Mouse (Mus musculus): ENCODE results near the gene Skiv2l. TPM values are rescaled to one million over a fixed set of nuclear protein-coding genes. Genes with fewer than 3 reads are reported as not detected.
"Not testable (repeated sequence)": the region's sequence is repeated elsewhere in the genome, so short reads cannot be mapped to it uniquely, and the experiment has no call there.

Gene Skiv2l
- polyA plus RNA-seq, 1 experiment from 2014 or later, result 55.0 TPM

- not testable (repeated sequence) for ATAC-seq (ENCODE audit: insufficient number of reproducible peaks, low FRiP score, low TSS enrichment, low read depth); H3K9me3 ChIP-seq (replicated peaks); H3K27ac ChIP-seq (replicated peaks); H3K4me2 ChIP-seq (replicated peaks); H3K4me3 ChIP-seq (replicated peaks); H3K27me3 ChIP-seq; H3K9ac ChIP-seq; H3K36me3 ChIP-seq; H3K4me1 ChIP-seq
- WGBS, result 83% methylated on average over 10 of the region's 10 CpGs
Measured at GRCm38 (mm10) chr17:34797211-34797995, 52.6 kb downstream of the Skiv2l start.

- no peaks in the 10 kb centered on the region for H3K9me3 ChIP-seq (replicated peaks)
- H3K4me3 ChIP-seq (replicated peaks), result no peak overlapping the region
- 75% methylated on average over 8 of the region's 8 CpGs for WGBS
- H3K4me1 ChIP-seq, result no peaks in the 10 kb centered on the region
- no peak overlapping the region for H3K27ac ChIP-seq (replicated peaks)
- H3K9ac ChIP-seq, result no peak overlapping the region
- no peaks in the 10 kb centered on the region for H3K27me3 ChIP-seq
- H3K36me3 ChIP-seq, result no peaks in the 10 kb centered on the region
- no peak overlapping the region for H3K4me2 ChIP-seq (replicated peaks)
- ATAC-seq (ENCODE audit: insufficient number of reproducible peaks, low FRiP score, low TSS enrichment, low read depth), result no peak
Measured at GRCm38 (mm10) chr17:34796311-34797140, 53.5 kb downstream of the Skiv2l start.

- no peak overlapping the region for H3K27ac ChIP-seq (replicated peaks)
- H3K4me1 ChIP-seq, result no peaks in the 10 kb centered on the region
- no peak for ATAC-seq (ENCODE audit: insufficient number of reproducible peaks, low FRiP score, low TSS enrichment, low read depth)
- H3K9me3 ChIP-seq (replicated peaks), result no peaks in the 10 kb centered on the region
- no peaks in the 10 kb centered on the region for H3K36me3 ChIP-seq
- H3K9ac ChIP-seq, result no peak overlapping the region
- no peaks in the 10 kb centered on the region for H3K27me3 ChIP-seq
- H3K4me2 ChIP-seq (replicated peaks), result no peak overlapping the region
- 59% methylated on average over 9 of the region's 9 CpGs for WGBS
- H3K4me3 ChIP-seq (replicated peaks), result no peak overlapping the region
Measured at GRCm38 (mm10) chr17:34795633-34796032, 54.4 kb downstream of the Skiv2l start.

GRCm38 (mm10) chr17:34795016-34795415, 55.0 kb downstream of the Skiv2l start:
- Histone ChIP-seq H3K36me3 (no peaks in the 10 kb centered on the region), H3K4me1 (no peaks in the 10 kb centered on the region), H3K27ac (replicated peaks) (no peak overlapping the region), H3K9ac (no peak overlapping the region), H3K4me2 (replicated peaks) (no peak overlapping the region), H3K9me3 (replicated peaks) (no peaks in the 10 kb centered on the region), H3K27me3 (no peaks in the 10 kb centered on the region), H3K4me3 (replicated peaks) (no peak overlapping the region)
- ATAC-seq (ENCODE audit: insufficient number of reproducible peaks, low FRiP score, low TSS enrichment, low read depth), result no peak
- WGBS, result 79% methylated on average over 10 of the region's 10 CpGs

Small RNA genes lying within 50 kb of the gene (microRNA-seq; reads per million reads assigned to microRNA genes)
- gene Mir6970 (ENCODE audit: borderline number of aligned reads) (0.69 reads per million), gene Mir6971 (ENCODE audit: borderline number of aligned reads) (1.9 reads per million, percentile 5 among the genes with 10 or more reads in this experiment), gene Mir6972 (ENCODE audit: borderline number of aligned reads) (not detected)

Other genes starting within 250 kb of the Skiv2l start
- 117 and 119 TPM in 2 replicates for gene Rnf5, start 246.5 kb downstream of the Skiv2l start, polyA plus RNA-seq (2015; fragmentation: Nextera tagmentation; extraction: Ambion mirVana)
- gene Agpat1, start 245.9 kb downstream of the Skiv2l start, polyA plus RNA-seq (2015; fragmentation: Nextera tagmentation; extraction: Ambion mirVana), result 57.6 and 61.2 TPM in 2 replicates
- 11.2 and 13.2 TPM in 2 replicates for gene Egfl8, start 234.2 kb downstream of the Skiv2l start, polyA plus RNA-seq (2015; fragmentation: Nextera tagmentation; extraction: Ambion mirVana)
- gene Ppt2, start 221.7 kb downstream of the Skiv2l start, polyA plus RNA-seq (2015; fragmentation: Nextera tagmentation; extraction: Ambion mirVana), result 27.5 and 28.3 TPM in 2 replicates
- 1.3 and 1.5 TPM in 2 replicates for gene Prrt1, start 220.7 kb downstream of the Skiv2l start, polyA plus RNA-seq (2015; fragmentation: Nextera tagmentation; extraction: Ambion mirVana)
- 16.2 and 16.8 TPM in 2 replicates for gene Fkbpl, start 205.4 kb downstream of the Skiv2l start, polyA plus RNA-seq (2015; fragmentation: Nextera tagmentation; extraction: Ambion mirVana)
- gene Atf6b, start 203.1 kb downstream of the Skiv2l start, polyA plus RNA-seq (2015; fragmentation: Nextera tagmentation; extraction: Ambion mirVana), result 88.8 and 94.7 TPM in 2 replicates
- 0.48 and 0.87 TPM in 2 replicates for gene Tnxb, start 179.7 kb downstream of the Skiv2l start, polyA plus RNA-seq (2015; fragmentation: Nextera tagmentation; extraction: Ambion mirVana)
- gene C4b, start 106.3 kb downstream of the Skiv2l start, polyA plus RNA-seq (2015; fragmentation: Nextera tagmentation; extraction: Ambion mirVana), result 1.4 and 2.1 TPM in 2 replicates
- 0.12 TPM in 1 of 2 replicates, not detected in the other for gene Cyp21a1, start 45.6 kb downstream of the Skiv2l start, polyA plus RNA-seq (2015; fragmentation: Nextera tagmentation; extraction: Ambion mirVana)
- gene Stk19, start 13.3 kb downstream of the Skiv2l start, polyA plus RNA-seq (2015; fragmentation: Nextera tagmentation; extraction: Ambion mirVana), result 30.4 and 33.8 TPM in 2 replicates
- gene Dxo, start 13.2 kb downstream of the Skiv2l start, polyA plus RNA-seq (2015; fragmentation: Nextera tagmentation; extraction: Ambion mirVana), result 66.2 and 70.7 TPM in 2 replicates
- gene Nelfe, start 181 bp upstream of the Skiv2l start, polyA plus RNA-seq (2015; fragmentation: Nextera tagmentation; extraction: Ambion mirVana), result 97.7 and 114 TPM in 2 replicates
- gene Cfb, start 12.3 kb upstream of the Skiv2l start, polyA plus RNA-seq (2015; fragmentation: Nextera tagmentation; extraction: Ambion mirVana), result 2.9 and 3.2 TPM in 2 replicates
- gene Zbtb12, start 29.3 kb upstream of the Skiv2l start, polyA plus RNA-seq (2015; fragmentation: Nextera tagmentation; extraction: Ambion mirVana), result 3.2 and 4.2 TPM in 2 replicates
- gene Gm20547, start 31.8 kb upstream of the Skiv2l start, polyA plus RNA-seq (2015; fragmentation: Nextera tagmentation; extraction: Ambion mirVana), result not detected in 2 replicates
- 6.7 and 7.3 TPM in 2 replicates for gene C2, start 48.1 kb upstream of the Skiv2l start, polyA plus RNA-seq (2015; fragmentation: Nextera tagmentation; extraction: Ambion mirVana)
- 86.8 and 92.7 TPM in 2 replicates for gene Ehmt2, start 48.3 kb upstream of the Skiv2l start, polyA plus RNA-seq (2015; fragmentation: Nextera tagmentation; extraction: Ambion mirVana)
- gene Slc44a4, start 64.3 kb upstream of the Skiv2l start, polyA plus RNA-seq (2015; fragmentation: Nextera tagmentation; extraction: Ambion mirVana), result 0.49 and 0.69 TPM in 2 replicates
- gene Neu1, start 81.0 kb upstream of the Skiv2l start, polyA plus RNA-seq (2015; fragmentation: Nextera tagmentation; extraction: Ambion mirVana), result 20.8 and 22.7 TPM in 2 replicates
- 2.2 and 3.4 TPM in 2 replicates for gene Hspa1b, start 109.0 kb upstream of the Skiv2l start, polyA plus RNA-seq (2015; fragmentation: Nextera tagmentation; extraction: Ambion mirVana)
- gene Gm20481, start 119.7 kb upstream of the Skiv2l start, polyA plus RNA-seq (2015; fragmentation: Nextera tagmentation; extraction: Ambion mirVana), result not detected in 2 replicates
- 19.5 and 19.7 TPM in 2 replicates for gene Hspa1a, start 121.9 kb upstream of the Skiv2l start, polyA plus RNA-seq (2015; fragmentation: Nextera tagmentation; extraction: Ambion mirVana)
- 0.71 and 0.77 TPM in 2 replicates for gene Hspa1l, start 122.5 kb upstream of the Skiv2l start, polyA plus RNA-seq (2015; fragmentation: Nextera tagmentation; extraction: Ambion mirVana)
- 163 and 173 TPM in 2 replicates for gene Lsm2, start 131.7 kb upstream of the Skiv2l start, polyA plus RNA-seq (2015; fragmentation: Nextera tagmentation; extraction: Ambion mirVana)
- 108 and 114 TPM in 2 replicates for gene Vars, start 150.8 kb upstream of the Skiv2l start, polyA plus RNA-seq (2015; fragmentation: Nextera tagmentation; extraction: Ambion mirVana)
- 0.43 and 0.58 TPM in 2 replicates for gene Vwa7, start 166.4 kb upstream of the Skiv2l start, polyA plus RNA-seq (2015; fragmentation: Nextera tagmentation; extraction: Ambion mirVana)
- 21.5 and 23.4 TPM in 2 replicates for gene Sapcd1, start 177.8 kb upstream of the Skiv2l start, polyA plus RNA-seq (2015; fragmentation: Nextera tagmentation; extraction: Ambion mirVana)
- 3.6 and 5.4 TPM in 2 replicates for gene Msh5, start 196.5 kb upstream of the Skiv2l start, polyA plus RNA-seq (2015; fragmentation: Nextera tagmentation; extraction: Ambion mirVana)
- 324 and 329 TPM in 2 replicates for gene Clic1, start 199.8 kb upstream of the Skiv2l start, polyA plus RNA-seq (2015; fragmentation: Nextera tagmentation; extraction: Ambion mirVana)
- 319 and 347 TPM in 2 replicates for gene Ddah2, start 208.8 kb upstream of the Skiv2l start, polyA plus RNA-seq (2015; fragmentation: Nextera tagmentation; extraction: Ambion mirVana)
- 98.5 and 131 TPM in 2 replicates for gene Ly6g6c, start 215.2 kb upstream of the Skiv2l start, polyA plus RNA-seq (2015; fragmentation: Nextera tagmentation; extraction: Ambion mirVana)
- 1.1 and 1.4 TPM in 2 replicates for gene Mpig6b, start 216.0 kb upstream of the Skiv2l start, polyA plus RNA-seq (2015; fragmentation: Nextera tagmentation; extraction: Ambion mirVana)
- gene Ly6g6e, start 226.7 kb upstream of the Skiv2l start, polyA plus RNA-seq (2015; fragmentation: Nextera tagmentation; extraction: Ambion mirVana), result 31.4 and 33.0 TPM in 2 replicates
- 1.5 and 2.3 TPM in 2 replicates for gene Ly6g6d, start 227.9 kb upstream of the Skiv2l start, polyA plus RNA-seq (2015; fragmentation: Nextera tagmentation; extraction: Ambion mirVana)
- 0.20 and 0.28 TPM in 2 replicates for gene Ly6g6f, start 235.4 kb upstream of the Skiv2l start, polyA plus RNA-seq (2015; fragmentation: Nextera tagmentation; extraction: Ambion mirVana)
- 102 and 105 TPM in 2 replicates for gene Abhd16a, start 239.1 kb upstream of the Skiv2l start, polyA plus RNA-seq (2015; fragmentation: Nextera tagmentation; extraction: Ambion mirVana)